ENCODE assay signal across 8 mouse cellular contexts in the genomic region with DNA sequence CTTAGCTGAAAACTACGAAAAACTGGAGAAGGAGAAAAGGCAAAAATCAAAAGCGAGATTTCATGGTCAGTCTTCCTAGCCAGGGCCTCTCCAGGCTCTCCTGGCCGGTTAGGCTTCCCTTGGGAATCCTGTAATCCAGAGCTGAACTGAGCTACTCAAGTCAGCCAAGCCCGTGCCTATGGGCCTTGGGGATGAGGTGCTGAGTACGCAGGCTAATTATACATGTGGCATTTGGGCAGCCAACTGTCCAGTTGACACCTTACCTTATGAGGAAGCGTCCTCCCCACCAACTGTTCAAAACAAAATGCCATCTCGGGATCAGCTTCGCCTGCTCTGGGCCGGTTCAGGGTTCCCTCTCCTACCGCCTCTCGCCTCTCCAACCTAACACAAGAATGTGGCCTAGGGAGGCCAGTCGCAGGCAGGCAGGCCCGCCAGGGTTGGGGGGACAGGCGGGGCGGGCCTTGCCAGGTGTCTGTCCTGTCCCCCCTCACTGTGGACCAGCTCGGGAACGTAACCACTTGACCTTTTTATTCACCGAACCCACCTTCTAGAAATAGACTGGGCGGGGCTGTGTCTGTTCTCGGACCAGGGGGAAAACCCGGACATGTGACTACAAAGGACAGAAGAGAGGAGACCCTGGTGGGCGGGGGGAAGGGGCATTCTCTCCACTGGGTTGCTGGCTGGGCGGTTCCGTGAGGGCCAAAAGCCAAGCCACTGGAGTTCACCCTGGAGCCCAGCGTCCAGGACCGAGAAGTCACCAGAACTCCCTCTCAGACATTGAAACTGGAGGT. TPM values are rescaled to one million over a fixed set of nuclear protein-coding genes. Genes with fewer than 3 reads are reported as not detected.
A peak's percentile ranks its signal among the peaks of the same experiment; 100 is the strongest.
DNase-seq lines count a peak whose midpoint lies in the region; ATAC-seq and TF ChIP-seq lines count a peak whose summit lies in the region.

No protein-coding gene starts in this region.

- H3K9me3 ChIP-seq in hindbrain, embryonic 14.5 days (ENCODE audit: control insufficient read depth, low read length), result no peaks in the 10 kb centered on the region
- no peaks in the 10 kb centered on the region for H3K9me3 ChIP-seq in liver, embryonic 13.5 days (replicated peaks)

- H3K27ac ChIP-seq in bone marrow macrophage, adult 2 months (ENCODE audit: insufficient read depth, low read depth, low read length), result no peak overlapping the region
- peak overlapping the region; percentile 68; the same call in 1 of the 2 replicates for H3K27ac ChIP-seq in hindbrain, embryonic 14.5 days
- no peak overlapping the region for H3K27ac ChIP-seq in liver, embryonic 13.5 days
- peak overlapping the region; percentile 33; the same call in 1 of the 2 replicates for H3K27ac ChIP-seq in olfactory bulb, adult 2 months (ENCODE audit: insufficient read depth, low read depth, low read length)

- no peak for ATAC-seq in hindbrain, embryonic 14.5 days (ENCODE audit: low FRiP score)
- ATAC-seq in liver, embryonic 13.5 days (ENCODE audit: low read depth), result no peak

- H3K4me2 ChIP-seq in hindbrain, embryonic 14.5 days (replicated peaks), result peak overlapping the region; percentile 96
- H3K4me2 ChIP-seq in liver, embryonic 13.5 days, result peak overlapping the region; percentile 97

- H3K36me3 ChIP-seq in hindbrain, embryonic 14.5 days (replicated peaks; ENCODE audit: control insufficient read depth, insufficient read depth), result no peaks in the 10 kb centered on the region
- no peaks in the 10 kb centered on the region for H3K36me3 ChIP-seq in liver, embryonic 13.5 days

- H3K9ac ChIP-seq in hindbrain, embryonic 14.5 days, result peak overlapping the region; percentile 69
- peak overlapping the region; percentile 79 for H3K9ac ChIP-seq in liver, embryonic 13.5 days

- DNase-seq in cerebellum, postnatal 25 days, result peak; percentile 27
- DNase-seq in cerebellum, adult 11 months, result no peak
- peak; percentile 73 to 78 for DNase-seq in gastrocnemius, adult 8-10 months (ENCODE audit: low spot score in 2 of 2)
- no peak for DNase-seq in hindbrain, embryonic 14.5 days (ENCODE audit: low spot score)
- DNase-seq in liver, embryonic 13.5 days, result no peak
- DNase-seq in thymus, postnatal 0 days (ENCODE audit: low spot score), result no peak

- H3K4me1 ChIP-seq in bone marrow macrophage, adult 2 months (ENCODE audit: control insufficient read depth, insufficient read depth, low read length), result no peaks in the 10 kb centered on the region
- H3K4me1 ChIP-seq in hindbrain, embryonic 14.5 days (replicated peaks; ENCODE audit: control insufficient read depth, insufficient read depth, low read length), result peaks cover 30% of the 10 kb centered on the region; the same call in 1 of the 2 replicates
- peaks cover 31% of the 10 kb centered on the region for H3K4me1 ChIP-seq in liver, embryonic 13.5 days (replicated peaks)
- H3K4me1 ChIP-seq in olfactory bulb, adult 2 months (ENCODE audit: control insufficient read depth, insufficient read depth, low read length), result peaks cover 29% of the 10 kb centered on the region

- H3K27me3 ChIP-seq in hindbrain, embryonic 14.5 days (ENCODE audit: control insufficient read depth, insufficient read depth, low read length), result peaks cover 48% of the 10 kb centered on the region
- peaks cover 68% of the 10 kb centered on the region for H3K27me3 ChIP-seq in liver, embryonic 13.5 days

- no peak for TF ChIP-seq CTCF in bone marrow macrophage, adult 2 months (IDR thresholded peaks at IDR 0.05; ENCODE audit: low read depth, low read length)
- no peak for TF ChIP-seq CTCF in olfactory bulb, adult 2 months (IDR thresholded peaks at IDR 0.05; ENCODE audit: insufficient read depth, low read depth, low read length)

- 10% methylated on average over 26 of the region's 26 CpGs for WGBS in hindbrain, embryonic 14.5 days
- WGBS in liver, embryonic 13.5 days (ENCODE audit: insufficient replicate concordance), result 33% methylated on average over 26 of the region's 26 CpGs
- WGBS in olfactory bulb, adult 2 months, result 52% methylated on average over 26 of the region's 26 CpGs

- no peak for TF ChIP-seq POLR2A in bone marrow macrophage, adult 2 months (IDR thresholded peaks at IDR 0.05; ENCODE audit: borderline replicate concordance, low read depth, low read length)
- TF ChIP-seq POLR2A in olfactory bulb, adult 2 months (IDR thresholded peaks at IDR 0.05; ENCODE audit: insufficient read depth, low read depth, low read length), result no peak

- 0 out of 2 replicates have a peak overlapping the region, but pooled peaks have one; percentile 29 for H3K4me3 ChIP-seq in bone marrow macrophage, adult 2 months (ENCODE audit: insufficient read depth, low read length)
- peak overlapping the region; percentile 39 for H3K4me3 ChIP-seq in hindbrain, embryonic 14.5 days (replicated peaks; ENCODE audit: low read length)
- H3K4me3 ChIP-seq in liver, embryonic 13.5 days (replicated peaks), result peak overlapping the region; percentile 71
- H3K4me3 ChIP-seq in olfactory bulb, adult 2 months (ENCODE audit: insufficient read depth, low read depth, low read length), result peak overlapping the region; percentile 17; the same call in 1 of the 2 replicates

RNA-seq across cellular contexts. Expression of a gene that starts 7.8 kb away (rescaled TPM):
- not detected in 2 replicates for polyA plus RNA-seq in bone marrow macrophage, adult 2 months (2012; ENCODE audit: insufficient read depth, insufficient read length, missing spikeins)
- 100 to 1,000 TPM; 156 to 192 (median 179) TPM for total RNA-seq in gastrocnemius, adult 8-10 months (2022)
- polyA plus RNA-seq in hindbrain, embryonic 14.5 days (2014; fragmentation: Nextera tagmentation; extraction: Ambion mirVana), result 29.7 and 32.7 TPM in 2 replicates
- 62.9 and 71.9 TPM in 2 replicates for polyA plus RNA-seq in liver, embryonic 13.5 days (2015; fragmentation: Nextera tagmentation; extraction: Ambion mirVana)
- polyA plus RNA-seq in olfactory bulb, adult 2 months (2012; ENCODE audit: insufficient read depth, insufficient read length, low replicate concordance, missing spikeins), result not detected in 2 replicates
- 0.30 and 1.2 TPM in 2 replicates for polyA plus RNA-seq in thymus, postnatal 0 days (2015; fragmentation: Nextera tagmentation; extraction: Ambion mirVana)

RNA-seq across cellular contexts. Expression of a gene that starts 8.4 kb away (rescaled TPM):
- polyA plus RNA-seq in bone marrow macrophage, adult 2 months (2012; ENCODE audit: insufficient read depth, insufficient read length, missing spikeins), result 94.7 and 122 TPM in 2 replicates
- total RNA-seq in gastrocnemius, adult 8-10 months (2022), result 10 to 100 TPM; 36.4 to 49.9 (median 40.9) TPM
- polyA plus RNA-seq in hindbrain, embryonic 14.5 days (2014; fragmentation: Nextera tagmentation; extraction: Ambion mirVana), result 316 and 322 TPM in 2 replicates
- 144 and 162 TPM in 2 replicates for polyA plus RNA-seq in liver, embryonic 13.5 days (2015; fragmentation: Nextera tagmentation; extraction: Ambion mirVana)
- polyA plus RNA-seq in olfactory bulb, adult 2 months (2012; ENCODE audit: insufficient read depth, insufficient read length, low replicate concordance, missing spikeins), result 373 TPM in 1 of 2 replicates, not detected in the other
- polyA plus RNA-seq in thymus, postnatal 0 days (2015; fragmentation: Nextera tagmentation; extraction: Ambion mirVana), result 259 and 274 TPM in 2 replicates

RNA-seq across cellular contexts. Expression of a gene that starts 53.6 kb away (rescaled TPM):
- polyA plus RNA-seq in bone marrow macrophage, adult 2 months (2012; ENCODE audit: insufficient read depth, insufficient read length, missing spikeins), result not detected in 2 replicates
- total RNA-seq in gastrocnemius, adult 8-10 months (2022), result 1 to 10 TPM; 1.4 to 1.8 (median 1.5) TPM
- 0.40 and 1.3 TPM in 2 replicates for polyA plus RNA-seq in hindbrain, embryonic 14.5 days (2014; fragmentation: Nextera tagmentation; extraction: Ambion mirVana)
- 0.62 and 1.3 TPM in 2 replicates for polyA plus RNA-seq in liver, embryonic 13.5 days (2015; fragmentation: Nextera tagmentation; extraction: Ambion mirVana)
- not detected in 2 replicates for polyA plus RNA-seq in olfactory bulb, adult 2 months (2012; ENCODE audit: insufficient read depth, insufficient read length, low replicate concordance, missing spikeins)
- polyA plus RNA-seq in thymus, postnatal 0 days (2015; fragmentation: Nextera tagmentation; extraction: Ambion mirVana), result 1.2 and 1.3 TPM in 2 replicates

Comparison
In these comparisons a context has a peak if more than half of its experiments do, and no peak if none do; other contexts are left out.
1. DNase-seq: peak in cerebellum, postnatal 25 days (2 of 2) and gastrocnemius, adult 8-10 months (2 of 2); none in cerebellum, adult 11 months (single experiment), hindbrain, embryonic 14.5 days (single experiment), liver, embryonic 13.5 days (single experiment) and thymus, postnatal 0 days (single experiment).
2. H3K27ac ChIP-seq: peak in hindbrain, embryonic 14.5 days (single experiment) and olfactory bulb, adult 2 months (single experiment); none in bone marrow macrophage, adult 2 months (single experiment) and liver, embryonic 13.5 days (single experiment).
3. H3K4me3 ChIP-seq: peak in every context shown above with its lines; median percentile 71 in liver, embryonic 13.5 days; 39 in hindbrain, embryonic 14.5 days; 29 in bone marrow macrophage, adult 2 months; 17 in olfactory bulb, adult 2 months.
4. RNA of a gene that starts 7.8 kb away (polyA plus RNA-seq): 62.9 to 71.9 TPM in liver, embryonic 13.5 days and 29.7 to 32.7 TPM in hindbrain, embryonic 14.5 days; 0.30 to 1.2 TPM in thymus, postnatal 0 days, not detected in bone marrow macrophage, adult 2 months and not detected in olfactory bulb, adult 2 months; every median in the first group is over 10 times any median in the second.